Mouse (Mus musculus) limb, embryonic 14.5 days (tissue): Measurements from ENCODE around the gene Shisa8. TPM values are rescaled to one million over a fixed set of nuclear protein-coding genes. Genes with fewer than 3 reads are reported as not detected.

Experiments used
- ATAC-seq: fragments of 200-750 bp; cut with Nextera tagmentation; 2 replicates; pipeline ENCODE4 v1.8.0; 2017; ENCODE audit warnings: low read depth, moderate number of reproducible peaks, moderate TSS enrichment; ENCODE audit not compliant: low FRiP score
- DNase-seq: peaks from one replicate; pipeline ENCODE4 v3.0.0-alpha.2; 2015; ENCODE audit warnings: low spot score
- H3K27ac ChIP-seq: fragments of 300-500 bp; sonication (generic); replicated peaks from 2 replicates; pipeline ENCODE4 v1.5.1; 2014; ENCODE audit warnings: low read depth, mild to moderate bottlenecking, low read length, moderate library complexity, mixed read lengths
- H3K27me3 ChIP-seq: fragments of 300-500 bp; sonication (generic); 2 replicates; pipeline ENCODE4 v1.6.1; 2014; ENCODE audit warnings: low read length, mixed read lengths; ENCODE audit not compliant: control insufficient read depth, insufficient read depth
- H3K36me3 ChIP-seq: fragments of 300-500 bp; sonication (generic); 2 replicates; pipeline ENCODE4 v1.6.1; 2014; ENCODE audit warnings: mild to moderate bottlenecking, low read length, moderate library complexity, mixed read lengths; ENCODE audit not compliant: control insufficient read depth, insufficient read depth
- H3K4me1 ChIP-seq: fragments of 300-500 bp; sonication (generic); 2 replicates; pipeline ENCODE4 v1.6.1; 2014; ENCODE audit warnings: antibody characterized with exemption, low read length, mixed read lengths; ENCODE audit not compliant: control insufficient read depth, insufficient read depth
- H3K4me2 ChIP-seq: fragments of 300-500 bp; sonication (generic); replicated peaks from 2 replicates; pipeline ENCODE4 v1.6.1; 2014; ENCODE audit warnings: low read depth, mild to moderate bottlenecking, low read length, moderate library complexity; ENCODE audit not compliant: severe bottlenecking
- H3K4me3 ChIP-seq: fragments of 300-500 bp; sonication (generic); replicated peaks from 2 replicates; pipeline ENCODE4 v1.5.1; 2014; ENCODE audit warnings: low read length
- H3K9ac ChIP-seq: fragments of 300-500 bp; sonication (generic); 2 replicates; pipeline ENCODE4 v1.6.1; 2014; ENCODE audit warnings: mild to moderate bottlenecking, low read depth, low read length, moderate library complexity; ENCODE audit not compliant: severe bottlenecking
- H3K9me3 ChIP-seq: fragments of 300-500 bp; sonication (generic); 2 replicates; pipeline ENCODE4 v1.6.1; 2016; ENCODE audit warnings: low read length; ENCODE audit not compliant: control insufficient read depth
- POLR2A ChIP-seq: fragments of 200-500 bp; IDR thresholded peaks from 2 replicates; pipeline ENCODE4 v1.8.0; 2012; ENCODE audit warnings: inconsistent platforms, mild to moderate bottlenecking, moderate library complexity, borderline replicate concordance; ENCODE audit not compliant: insufficient read depth, insufficient read length; ENCODE audit errors: extremely low read depth
- WGBS: fragments of 180-500 bp; shearing (Covaris S2); extraction: QIAGEN DNeasy Blood & Tissue Kit; methylation state at CpG from one replicate; pipeline ENCODE4 v1.1.7; 2014; 5-methylcytosine and 5-hydroxymethylcytosine counted together
- polyA plus RNA-seq, 2 experiments: library from polyadenylated mRNA; depleted of rRNA in 1 of 2; stranded (reverse) in 1 of 2; unstranded in 1 of 2; fragments of >200 nt; fragmentation: Nextera tagmentation in 1 of 2; extraction: Ambion mirVana in 1 of 2; gene quantifications; 2 replicates each; pipeline versions ENCODE4 v1.2.1 to v1.2.3; 2012 to 2014

Gene Shisa8
- polyA plus RNA-seq, 2 experiments = 0.41 to 1.1 TPM

DNA sequence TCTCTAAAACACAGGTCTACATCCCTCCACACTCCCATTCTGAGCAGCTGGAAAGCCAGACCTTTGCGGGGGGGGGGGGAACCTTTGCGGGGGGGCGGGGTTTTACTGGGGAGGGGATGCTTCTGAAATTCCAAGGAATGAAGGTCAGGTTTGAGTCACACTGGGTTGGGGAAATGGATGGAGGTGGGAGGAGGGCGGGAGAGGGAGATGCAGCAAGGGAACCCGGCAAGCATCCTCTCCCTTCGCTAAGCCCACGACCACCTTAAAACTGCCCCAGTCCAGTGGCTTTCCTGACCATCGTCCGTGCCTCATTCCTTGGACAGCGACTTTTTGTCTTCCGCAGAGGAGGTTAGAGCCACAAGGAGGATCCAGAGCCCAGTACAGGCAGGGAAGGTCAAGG, 1.3 kb downstream of the Shisa8 start:
- no peak for TF ChIP-seq POLR2A
- H3K27me3 ChIP-seq = peaks cover 96% of the 10 kb centered on the region

DNA sequence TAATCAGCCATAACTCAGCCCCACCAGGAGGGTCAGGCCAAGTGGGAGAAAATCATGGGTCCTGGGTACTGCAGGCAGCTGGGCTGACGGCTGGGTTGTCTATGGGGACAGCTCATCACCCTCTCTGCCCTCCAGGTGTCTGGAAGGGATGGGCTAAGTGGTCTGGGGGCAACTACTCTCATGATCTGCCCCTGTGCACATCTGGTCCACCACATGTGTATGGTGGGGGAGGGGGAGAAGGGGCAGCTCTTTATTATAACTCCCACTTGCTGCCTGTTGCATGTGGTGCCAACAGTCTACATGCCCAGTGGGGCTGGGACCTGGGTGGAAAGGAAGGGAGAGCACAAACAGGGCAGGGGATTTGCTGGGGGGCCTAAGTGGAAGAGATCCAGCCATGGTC, 1.8 kb downstream of the Shisa8 start:
- peaks cover 96% of the 10 kb centered on the region for H3K27me3 ChIP-seq
- 33% methylated on average over 1 of the region's 1 CpGs for WGBS

More for the DNA sequence above, 1.3 kb downstream of the Shisa8 start:
- Histone ChIP-seq H3K9me3 (no peaks in the 10 kb centered on the region), H3K9ac (peak overlapping the region; percentile 50; the same call in 1 of the 2 replicates), H3K36me3 (peaks cover under 1% of the 10 kb centered on the region; the same call in 1 of the 2 replicates), H3K27ac (no peak overlapping the region), H3K4me1 (peaks cover 21% of the 10 kb centered on the region; the same call in 1 of the 2 replicates), H3K4me2 (peak overlapping the region; percentile 88), H3K4me3 (peak overlapping the region; percentile 46)
- no peak for DNase-seq
- no peak for ATAC-seq
- WGBS = 4% methylated on average over 10 of the region's 11 CpGs

DNA sequence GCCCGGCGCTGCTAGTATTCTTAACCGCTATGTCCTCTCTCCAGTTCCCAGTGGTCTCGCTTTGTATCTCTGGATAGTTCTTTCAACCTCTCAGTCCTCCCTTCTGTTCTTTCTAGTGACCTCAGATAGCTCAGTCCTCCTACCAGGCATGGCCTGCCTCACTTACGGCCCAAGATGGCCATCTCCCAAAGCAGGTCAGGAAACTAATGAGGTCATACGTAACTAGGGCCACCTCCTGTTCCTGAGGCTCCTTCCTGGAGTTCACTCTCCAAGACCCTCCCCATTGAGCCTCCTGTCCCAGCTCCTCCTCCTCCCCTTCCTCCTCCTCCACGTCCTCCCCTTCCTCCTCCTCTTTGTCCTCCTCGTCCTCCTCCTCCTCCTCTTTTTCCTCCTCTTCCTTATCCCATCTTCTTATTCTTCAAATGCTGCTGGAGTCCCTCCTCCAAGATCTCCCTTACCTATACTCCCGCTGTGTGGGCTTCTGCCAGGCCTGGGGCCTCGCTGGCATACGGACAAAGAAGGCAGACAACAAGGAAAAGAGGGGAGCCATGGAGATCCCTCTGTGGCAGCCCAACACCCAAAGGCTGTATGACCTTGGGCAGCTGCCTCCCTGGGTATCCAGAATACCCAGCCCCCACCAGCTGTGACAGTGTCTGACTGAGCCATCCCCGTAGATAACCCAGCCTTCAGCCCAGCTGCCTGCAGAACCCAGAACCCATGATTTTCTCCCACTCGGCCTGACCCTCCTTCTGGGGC, 3.1 kb downstream of the Shisa8 start:
- Histone ChIP-seq H3K36me3 (peaks cover 19% of the 10 kb centered on the region), H3K27me3 (peaks cover 90% of the 10 kb centered on the region), H3K27ac (no peak overlapping the region), H3K9ac (no peak overlapping the region), H3K4me2 (no peak overlapping the region), H3K4me1 (peaks cover 20% of the 10 kb centered on the region; the same call in 1 of the 2 replicates), H3K4me3 (no peak overlapping the region), H3K9me3 (no peaks in the 10 kb centered on the region)
- DNase-seq = no peak
- WGBS = 79% methylated on average over 13 of the region's 13 CpGs
- no peak for ATAC-seq
- no peak for TF ChIP-seq POLR2A

More for the DNA sequence above, 1.8 kb downstream of the Shisa8 start:
- H3K36me3 ChIP-seq = peaks cover 6% of the 10 kb centered on the region
- DNase-seq (no peak), ATAC-seq (no peak)
- no peak overlapping the region for H3K4me3 ChIP-seq
- no peak for TF ChIP-seq POLR2A
- no peak overlapping the region for H3K9ac ChIP-seq
- H3K4me1 ChIP-seq = peaks cover 20% of the 10 kb centered on the region; the same call in 1 of the 2 replicates
- H3K9me3 ChIP-seq = no peaks in the 10 kb centered on the region
- H3K27ac ChIP-seq = no peak overlapping the region
- H3K4me2 ChIP-seq = no peak overlapping the region

DNA sequence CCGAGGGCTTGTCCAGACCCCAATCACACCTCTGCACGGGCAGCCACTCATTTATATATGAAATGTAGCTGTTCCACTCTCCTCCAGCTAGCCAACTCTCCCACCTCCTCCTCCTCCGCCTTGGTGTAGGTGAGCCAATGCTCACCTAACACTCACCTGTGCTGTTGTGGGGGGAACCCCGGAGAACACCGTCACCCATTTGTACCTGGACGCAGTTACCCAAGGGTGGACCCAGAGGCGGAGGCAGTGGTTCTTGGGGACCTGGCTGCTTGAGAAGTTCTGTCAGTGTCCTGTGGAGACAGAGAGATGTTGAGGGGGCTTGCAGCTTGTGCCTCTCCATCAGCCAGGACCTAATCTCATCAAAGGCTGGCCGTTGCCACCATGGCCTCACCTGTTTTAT, 4.3 kb downstream of the Shisa8 start:
- H3K4me3 ChIP-seq = no peak overlapping the region
- H3K9me3 ChIP-seq = no peaks in the 10 kb centered on the region
- DNase-seq (no peak), ATAC-seq (no peak)
- H3K27me3 ChIP-seq = peaks cover 82% of the 10 kb centered on the region
- H3K9ac ChIP-seq = no peak overlapping the region
- TF ChIP-seq POLR2A = no peak
- peaks cover 31% of the 10 kb centered on the region for H3K36me3 ChIP-seq
- H3K27ac ChIP-seq = no peak overlapping the region
- H3K4me2 ChIP-seq = no peak overlapping the region
- WGBS = 79% methylated on average over 8 of the region's 8 CpGs
- H3K4me1 ChIP-seq = peaks cover 20% of the 10 kb centered on the region; the same call in 1 of the 2 replicates

DNA sequence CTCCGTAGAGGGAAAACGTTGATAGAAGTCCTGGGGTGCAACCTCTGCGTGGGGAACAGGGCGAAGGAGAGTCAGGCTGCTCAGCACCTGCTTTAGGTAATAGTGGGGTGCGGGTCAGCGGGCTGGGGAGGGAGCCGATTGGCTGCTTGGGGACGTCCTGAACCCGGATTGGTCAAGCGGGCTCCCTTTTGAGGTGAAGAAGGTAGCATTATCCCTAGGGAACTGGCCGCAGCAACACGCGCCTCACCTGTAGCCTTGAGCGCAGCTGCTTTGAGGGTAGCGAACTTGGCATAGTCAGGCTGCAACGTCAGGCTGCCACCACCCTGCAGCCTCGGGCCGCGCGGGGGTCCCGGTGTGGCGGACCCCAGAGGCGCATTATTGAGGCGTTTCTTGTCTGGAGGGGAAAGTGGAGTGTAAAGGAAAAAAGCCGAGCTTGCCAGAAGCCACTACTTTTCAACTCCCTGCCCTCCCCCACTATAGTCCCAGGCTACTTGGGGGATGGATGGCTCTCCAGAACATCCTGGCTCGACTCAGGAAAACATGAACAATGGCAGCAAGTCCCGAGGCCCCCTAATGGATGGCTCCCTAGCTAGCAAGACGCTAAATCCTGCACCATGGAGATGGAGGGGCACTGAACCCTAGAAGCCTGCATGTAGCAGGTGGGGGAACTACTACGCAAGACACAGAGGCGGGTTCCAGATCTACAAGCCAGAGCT, 5.0 kb downstream of the Shisa8 start:
- DNase-seq (no peak), ATAC-seq (no peak)
- no peak for TF ChIP-seq POLR2A
- no peak overlapping the region for H3K27ac ChIP-seq
- H3K4me1 ChIP-seq = peaks cover 20% of the 10 kb centered on the region; the same call in 1 of the 2 replicates
- peaks cover 37% of the 10 kb centered on the region for H3K36me3 ChIP-seq
- 11% methylated on average over 30 of the region's 30 CpGs for WGBS
- no peak overlapping the region for H3K4me2 ChIP-seq
- H3K4me3 ChIP-seq = peak overlapping the region; percentile 5; the same call in 1 of the 2 replicates
- H3K27me3 ChIP-seq = peaks cover 75% of the 10 kb centered on the region
- 0 out of 2 replicates have a peak overlapping the region, but pooled peaks have one; percentile 21 for H3K9ac ChIP-seq
- H3K9me3 ChIP-seq = no peaks in the 10 kb centered on the region
